Mouse (Mus musculus) MEL (cell line): ENCODE results near the gene Kdm6b. TPM values are rescaled to one million over a fixed set of nuclear protein-coding genes. Genes with fewer than 3 reads are reported as not detected.

Experiments
- polyA plus RNA-seq, 2 experiments: library from polyadenylated mRNA; stranded (reverse) in 1 of 2; unstranded in 1 of 2; fragments of >175 nt in 1 of 2; fragments of >200 nt in 1 of 2; gene quantifications; 2 replicates each; pipeline versions ENCODE4 v1.2.1 to v1.2.4; 2012; ENCODE audit warnings: low replicate concordance in 2 of 2, low read depth in 1 of 2; ENCODE audit not compliant: insufficient read length in 2 of 2, insufficient read depth in 1 of 2, missing spikeins in 1 of 2
- total RNA-seq: library from RNA; depleted of rRNA; stranded (reverse); fragments of 300-350 nt; gene quantifications from 2 replicates; pipeline ENCODE4 v1.2.3, GENCODE M21; 2012; rRNA removed

Kdm6b gene
- total and polyA plus RNA-seq, 3 experiments = 5.8 to 43.4 (median 25.0) TPM

Other genes with a start within 250 kb of the Kdm6b start
- gene Alox8, start 215.8 kb downstream of the Kdm6b start, total RNA-seq = 0.31 and 0.56 TPM in 2 replicates
- gene Alox8, start 215.8 kb downstream of the Kdm6b start, polyA plus RNA-seq = under 1 TPM in 1 of 2 experiments, not detected in 1; 0.07 TPM
- gene Gucy2e, start 176.6 kb downstream of the Kdm6b start, total RNA-seq = not detected in 2 replicates
- gene Gucy2e, start 176.6 kb downstream of the Kdm6b start, polyA plus RNA-seq = not detected
- gene Cntrob, start 89.9 kb downstream of the Kdm6b start, total RNA-seq = 16.5 and 17.8 TPM in 2 replicates
- 10 to 100 TPM in 1 of 2 experiments, not detected in 1; 38.3 TPM for gene Cntrob, start 89.9 kb downstream of the Kdm6b start, polyA plus RNA-seq
- gene Trappc1, start 89.7 kb downstream of the Kdm6b start, total RNA-seq = 57.6 and 58.6 TPM in 2 replicates
- 10 to 100 TPM in 1 of 2 experiments, not detected in 1; 89.8 TPM for gene Trappc1, start 89.7 kb downstream of the Kdm6b start, polyA plus RNA-seq
- 3.0 and 3.8 TPM in 2 replicates for gene Kcnab3, start 87.4 kb downstream of the Kdm6b start, total RNA-seq
- gene Kcnab3, start 87.4 kb downstream of the Kdm6b start, polyA plus RNA-seq = 1 to 10 TPM in 1 of 2 experiments, not detected in 1; 6.2 TPM
- gene Rnf227, start 73.2 kb downstream of the Kdm6b start, total RNA-seq = 6.4 and 11.5 TPM in 2 replicates
- 10 to 100 TPM in 1 of 2 experiments, not detected in 1; 12.4 TPM for gene Rnf227, start 73.2 kb downstream of the Kdm6b start, polyA plus RNA-seq
- gene Chd3, start 44.3 kb downstream of the Kdm6b start, total RNA-seq = 37.3 and 65.8 TPM in 2 replicates
- 10 to 100 TPM in 1 of 2 experiments, not detected in 1; 84.9 TPM for gene Chd3, start 44.3 kb downstream of the Kdm6b start, polyA plus RNA-seq
- gene Naa38, start 18.2 kb downstream of the Kdm6b start, total RNA-seq = 190 and 191 TPM in 2 replicates
- gene Naa38, start 18.2 kb downstream of the Kdm6b start, polyA plus RNA-seq = 100 to 1,000 TPM in 1 of 2 experiments, not detected in 1; 173 TPM
- gene Cyb5d1, start 18.0 kb downstream of the Kdm6b start, total RNA-seq = 26.8 and 39.6 TPM in 2 replicates
- 10 to 100 TPM in 1 of 2 experiments, not detected in 1; 21.3 TPM for gene Cyb5d1, start 18.0 kb downstream of the Kdm6b start, polyA plus RNA-seq
- gene Tmem88, start 15.4 kb downstream of the Kdm6b start, total RNA-seq = 0.39 TPM in 2 replicates
- under 1 TPM in 1 of 2 experiments, not detected in 1; 0.45 TPM for gene Tmem88, start 15.4 kb downstream of the Kdm6b start, polyA plus RNA-seq
- gene Dnah2, start 135.4 kb upstream of the Kdm6b start, total RNA-seq = under 0.01 and 0.04 TPM in 2 replicates
- under 1 TPM in 1 of 2 experiments, not detected in 1; 0.07 TPM for gene Dnah2, start 135.4 kb upstream of the Kdm6b start, polyA plus RNA-seq
- 0.20 and 0.23 TPM in 2 replicates for gene Efnb3, start 146.5 kb upstream of the Kdm6b start, total RNA-seq
- gene Efnb3, start 146.5 kb upstream of the Kdm6b start, polyA plus RNA-seq = under 1 TPM in 1 of 2 experiments, not detected in 1; 0.72 TPM
- 18.5 and 18.9 TPM in 2 replicates for gene Wrap53, start 166.6 kb upstream of the Kdm6b start, total RNA-seq
- gene Wrap53, start 166.6 kb upstream of the Kdm6b start, polyA plus RNA-seq = 10 to 100 TPM in 1 of 2 experiments, not detected in 1; 24.5 TPM
- gene Trp53, start 166.7 kb upstream of the Kdm6b start, total RNA-seq = 74.1 and 76.4 TPM in 2 replicates
- 100 to 1,000 TPM in 1 of 2 experiments, not detected in 1; 212 TPM for gene Trp53, start 166.7 kb upstream of the Kdm6b start, polyA plus RNA-seq
- 13.4 and 15.1 TPM in 2 replicates for gene Atp1b2, start 192.3 kb upstream of the Kdm6b start, total RNA-seq
- gene Atp1b2, start 192.3 kb upstream of the Kdm6b start, polyA plus RNA-seq = 100 to 1,000 TPM in 1 of 2 experiments, not detected in 1; 136 TPM
- not detected in 2 replicates for gene Shbg, start 204.2 kb upstream of the Kdm6b start, total RNA-seq
- gene Shbg, start 204.2 kb upstream of the Kdm6b start, polyA plus RNA-seq = not detected
- gene Sat2, start 208.3 kb upstream of the Kdm6b start, total RNA-seq = not detected in 2 replicates
- gene Sat2, start 208.3 kb upstream of the Kdm6b start, polyA plus RNA-seq = not detected
- 90.2 and 95.1 TPM in 2 replicates for gene Fxr2, start 219.3 kb upstream of the Kdm6b start, total RNA-seq
- 10 to 100 TPM in 1 of 2 experiments, not detected in 1; 97.6 TPM for gene Fxr2, start 219.3 kb upstream of the Kdm6b start, polyA plus RNA-seq
- not detected in 2 replicates for gene Sox15, start 241.6 kb upstream of the Kdm6b start, total RNA-seq
- under 1 TPM in 1 of 2 experiments, not detected in 1; 0.11 TPM for gene Sox15, start 241.6 kb upstream of the Kdm6b start, polyA plus RNA-seq
- 60.9 and 62.1 TPM in 2 replicates for gene Mpdu1, start 249.0 kb upstream of the Kdm6b start, total RNA-seq
- 100 to 1,000 TPM; 101 to 259 TPM for gene Mpdu1, start 249.0 kb upstream of the Kdm6b start, polyA plus RNA-seq